Mouse (Mus musculus) ES-E14 (cell line): ENCODE measurements at regions not wholly inside any gene's neighbourhood (a gene's known extent, or its start where the extent isn't known, plus 50 kb on each side); places are given as distances from the start of the nearest gene placed in this dataset.

Experiments
- DNase-seq: peaks from one replicate; pipeline ENCODE4 v3.0.0-alpha.2; 2013; ENCODE audit warnings: low read depth, low spot score
- H3K27ac ChIP-seq: 2 replicates; pipeline ENCODE4 v1.5.1; 2012; ENCODE audit warnings: low read depth, mild to moderate bottlenecking, low read length, moderate library complexity, mixed read lengths; ENCODE audit not compliant: poor library complexity, insufficient read depth, severe bottlenecking
- H3K36me3 ChIP-seq: 2 replicates; pipeline ENCODE4 v1.6.1; 2012; ENCODE audit warnings: mild to moderate bottlenecking, low read length, moderate library complexity, mixed read lengths; ENCODE audit not compliant: control insufficient read depth, poor library complexity, insufficient read depth, severe bottlenecking
- H3K4me1 ChIP-seq, 2 experiments: fragments of 150-350 bp in 1 of 2; sonication (generic) in 1 of 2; 2 replicates each; pipeline ENCODE4 v1.6.1; 2012; ENCODE audit warnings: low read length in 2 of 2, mild to moderate bottlenecking in 1 of 2, mixed read lengths in 1 of 2; ENCODE audit not compliant: control insufficient read depth in 2 of 2, insufficient read depth in 2 of 2, poor library complexity in 1 of 2
- H3K4me3 ChIP-seq, 2 experiments: fragments of 150-350 bp in 1 of 2; sonication (generic) in 1 of 2; 2 replicates each; pipeline ENCODE4 v1.5.1; 2012; ENCODE audit warnings: low read length in 2 of 2, low read depth in 1 of 2, mild to moderate bottlenecking in 1 of 2, mixed read lengths in 1 of 2; ENCODE audit not compliant: insufficient read depth in 1 of 2, poor library complexity in 1 of 2, severe bottlenecking in 1 of 2
- H3K9ac ChIP-seq: 2 replicates; pipeline ENCODE4 v1.6.1; 2012; ENCODE audit warnings: low read depth, mild to moderate bottlenecking, low read length, mixed read lengths; ENCODE audit not compliant: poor library complexity, insufficient read depth, severe bottlenecking
- H3K9me3 ChIP-seq: fragments of 150-350 bp; sonication (generic); 2 replicates; pipeline ENCODE4 v1.6.1; 2012; ENCODE audit warnings: low read depth, mild to moderate bottlenecking, low read length; ENCODE audit not compliant: control insufficient read depth, insufficient read depth
- CHD2 ChIP-seq: IDR thresholded peaks from 2 replicates; pipeline ENCODE4 v1.6.1; 2014; ENCODE audit warnings: mild to moderate bottlenecking, low read depth, low read length, inconsistent platforms
- HCFC1 ChIP-seq: IDR thresholded peaks from 2 replicates; pipeline ENCODE4 v1.6.1; 2012; ENCODE audit warnings: low read length, inconsistent platforms, borderline replicate concordance; ENCODE audit not compliant: insufficient read depth
- MAFK ChIP-seq: IDR thresholded peaks from 2 replicates; pipeline ENCODE4 v1.6.1; 2014; ENCODE audit warnings: mild to moderate bottlenecking, low read depth, low read length, inconsistent platforms; ENCODE audit not compliant: insufficient read depth
- ZC3H11A ChIP-seq: IDR thresholded peaks from 2 replicates; pipeline ENCODE4 v1.6.1; 2012; ENCODE audit warnings: low read depth, mild to moderate bottlenecking, inconsistent platforms, low read length, borderline replicate concordance
- ZNF384 ChIP-seq: IDR thresholded peaks from 2 replicates; pipeline ENCODE4 v1.6.1; 2012; ENCODE audit warnings: low read depth, low read length, inconsistent platforms
- in situ Hi-C, 2 experiments: fragments of 600-800 bp; cut with MboI; formaldehyde crosslinking; loops; one replicate each; pipeline ENCODE4 v1.15.1; 2025; ENCODE audit warnings: low sequenced_read_pairs in 2 of 2, inconsistent platforms in 1 of 2; ENCODE audit not compliant: unreplicated experiment in 2 of 2

DNA sequence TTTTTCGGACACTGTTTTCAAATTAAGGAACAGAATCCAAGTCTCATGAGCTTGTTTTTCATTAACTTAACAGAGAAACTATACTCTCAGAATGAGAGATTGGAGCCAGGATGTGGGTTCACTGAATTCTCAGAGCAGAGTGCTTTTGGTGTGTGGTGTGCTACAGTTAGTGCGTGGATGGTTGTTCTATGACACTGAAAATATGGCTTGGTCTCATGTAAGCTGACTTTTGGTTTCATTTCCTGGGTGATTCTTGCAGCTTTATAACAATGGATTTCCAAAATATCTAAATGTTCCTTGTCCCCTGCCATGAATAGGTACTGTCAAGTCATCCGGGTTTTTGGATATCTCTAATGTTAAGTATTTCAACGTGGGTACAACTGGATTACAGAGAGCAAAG is 177.7 kb downstream of the Tmem26 start:
- no peaks in the 10 kb centered on the region for H3K9me3 ChIP-seq
- no peak for DNase-seq
- in situ Hi-C loops: loop anchor here in 1 of 2 experiments (25.0 kb wide), 1 partner anchor 411 kb away; no protein-coding TSS in a partner anchor
- no peak overlapping the region for H3K27ac ChIP-seq
- TF ChIP-seq ZNF384: no peak
- no peaks in the 10 kb centered on the region for H3K4me1 ChIP-seq
- H3K9ac ChIP-seq: no peak overlapping the region
- no peaks in the 10 kb centered on the region for H3K36me3 ChIP-seq
- no peak overlapping the region for H3K4me3 ChIP-seq

DNA sequence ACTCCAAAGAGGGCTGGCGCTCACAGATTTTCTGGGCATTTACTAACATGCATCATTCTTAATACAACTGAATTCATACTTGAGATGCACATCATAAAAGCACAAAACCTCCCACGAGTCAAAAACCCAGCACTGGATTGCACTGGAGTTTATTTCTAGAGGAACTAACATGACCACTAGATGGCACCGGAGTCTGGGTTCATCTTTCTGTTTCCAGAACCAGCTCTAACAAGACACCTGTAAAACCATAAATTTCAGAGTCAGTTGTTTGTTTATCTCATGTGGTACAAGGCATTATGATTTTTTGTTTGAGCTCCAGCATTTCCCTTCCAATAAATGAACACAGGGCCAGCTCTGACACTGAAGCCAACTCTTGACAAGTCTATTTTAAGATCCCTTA is 179.2 kb downstream of the Tmem26 start:
- peak; percentile 20 for DNase-seq
- in situ Hi-C loops: loop anchor here in 1 of 2 experiments (25.0 kb wide), 1 partner anchor 410 kb away; no protein-coding TSS in a partner anchor

GRCm38 (mm10) chr10:68904337-68904736 is 180.9 kb downstream of the Tmem26 start:
- H3K4me1 ChIP-seq: no peaks in the 10 kb centered on the region
- no peak overlapping the region for H3K4me3 ChIP-seq
- in situ Hi-C loops: loop anchor here in 1 of 2 experiments (25.0 kb wide), 1 partner anchor 408 kb away; no protein-coding TSS in a partner anchor
- no peak overlapping the region for H3K9ac ChIP-seq
- TF ChIP-seq MAFK: no peak
- TF ChIP-seq CHD2: no peak
- no peak for TF ChIP-seq ZC3H11A
- no peak for TF ChIP-seq HCFC1
- TF ChIP-seq ZNF384: no peak
- no peak for DNase-seq
- H3K9me3 ChIP-seq: no peaks in the 10 kb centered on the region
- no peak overlapping the region for H3K27ac ChIP-seq
- H3K36me3 ChIP-seq: no peaks in the 10 kb centered on the region

More for the DNA sequence above, 179.2 kb downstream of the Tmem26 start:
- Histone ChIP-seq H3K9me3 (no peaks in the 10 kb centered on the region), H3K9ac (no peak overlapping the region), H3K4me1 (no peaks in the 10 kb centered on the region), H3K36me3 (no peaks in the 10 kb centered on the region), H3K4me3 (no peak overlapping the region), H3K27ac (no peak overlapping the region)
- TF ChIP-seq CHD2 (no peak), ZNF384 (no peak), HCFC1 (no peak), MAFK (no peak), ZC3H11A (0 out of 2 replicates have a peak, but pooled peaks have one; percentile 26)

DNA sequence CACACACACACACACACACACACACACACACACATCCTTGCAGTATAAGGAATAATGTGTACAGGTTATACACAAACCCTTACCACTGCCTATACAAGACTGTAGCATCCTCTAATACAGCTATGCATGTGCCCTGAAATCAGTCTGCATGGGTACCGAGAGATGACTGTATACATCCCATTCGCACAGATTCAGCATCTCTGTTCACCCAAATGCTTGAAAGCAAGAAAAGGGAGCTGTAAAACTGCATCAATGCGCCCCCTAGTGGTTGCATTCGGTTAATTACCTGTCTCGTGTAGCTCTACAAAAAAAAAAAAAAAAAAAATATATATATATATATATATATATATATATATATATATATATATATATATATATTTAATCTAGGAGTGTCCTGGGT is 184.8 kb downstream of the Tmem26 start:
- in situ Hi-C loops: loop anchor here in 1 of 2 experiments (25.0 kb wide), 1 partner anchor 404 kb away; no protein-coding TSS in a partner anchor
- no peak for TF ChIP-seq ZC3H11A
- peak; percentile 79; the same call in 1 of the 2 replicates for TF ChIP-seq ZNF384
- TF ChIP-seq HCFC1: no peak
- no peak for TF ChIP-seq CHD2
- no peak for TF ChIP-seq MAFK
- H3K4me3 ChIP-seq: no peak overlapping the region
- H3K36me3 ChIP-seq: no peaks in the 10 kb centered on the region
- H3K9me3 ChIP-seq: no peaks in the 10 kb centered on the region
- no peaks in the 10 kb centered on the region for H3K4me1 ChIP-seq
- peak; percentile 47 for DNase-seq
- H3K27ac ChIP-seq: no peak overlapping the region
- H3K9ac ChIP-seq: no peak overlapping the region

GRCm38 (mm10) chr10:68909018-68909417 is 185.6 kb downstream of the Tmem26 start:
- DNase-seq: no peak
- H3K27ac ChIP-seq: no peak overlapping the region
- no peak overlapping the region for H3K4me3 ChIP-seq
- H3K4me1 ChIP-seq: no peaks in the 10 kb centered on the region
- no peaks in the 10 kb centered on the region for H3K9me3 ChIP-seq
- in situ Hi-C loops: loop anchor here in 1 of 2 experiments (25.0 kb wide), 1 partner anchor 403 kb away; no protein-coding TSS in a partner anchor
- no peak overlapping the region for H3K9ac ChIP-seq
- H3K36me3 ChIP-seq: no peaks in the 10 kb centered on the region
- TF ChIP-seq ZNF384: no peak
- no peak for TF ChIP-seq HCFC1
- no peak for TF ChIP-seq CHD2
- no peak for TF ChIP-seq ZC3H11A
